Mouse (Mus musculus) heart, embryonic 12.5 days (tissue): Measurements from ENCODE around the gene Gnai3. TPM values are rescaled to one million over a fixed set of nuclear protein-coding genes. Genes with fewer than 3 reads are reported as not detected.

Experiments used
- ATAC-seq: fragments of 200-750 bp; cut with Nextera tagmentation; 2 replicates; pipeline ENCODE4 v1.8.0; 2017; ENCODE audit warnings: moderate TSS enrichment, moderate library complexity; ENCODE audit not compliant: insufficient number of reproducible peaks, low FRiP score
- H3K27ac ChIP-seq: fragments of 300-500 bp; sonication (generic); 2 replicates; pipeline ENCODE4 v1.5.1; 2016; ENCODE audit warnings: mild to moderate bottlenecking, moderate library complexity; ENCODE audit not compliant: poor library complexity, severe bottlenecking
- H3K27me3 ChIP-seq: fragments of 300-500 bp; sonication (generic); replicated peaks from 2 replicates; pipeline ENCODE4 v1.6.1; 2016; ENCODE audit warnings: mild to moderate bottlenecking, moderate library complexity
- H3K36me3 ChIP-seq: fragments of 300-500 bp; sonication (generic); 2 replicates; pipeline ENCODE4 v1.6.1; 2016; ENCODE audit warnings: mild to moderate bottlenecking, moderate library complexity
- H3K4me1 ChIP-seq: fragments of 300-500 bp; sonication (generic); replicated peaks from 2 replicates; pipeline ENCODE4 v1.6.1; 2016; ENCODE audit warnings: mild to moderate bottlenecking
- H3K4me2 ChIP-seq: fragments of 300-500 bp; sonication (generic); 2 replicates; pipeline ENCODE4 v1.6.1; 2016; ENCODE audit warnings: mild to moderate bottlenecking, moderate library complexity
- H3K4me3 ChIP-seq: fragments of 300-500 bp; sonication (generic); 2 replicates; pipeline ENCODE4 v1.5.1; 2016; ENCODE audit warnings: mild to moderate bottlenecking
- H3K9ac ChIP-seq: fragments of 300-500 bp; sonication (generic); 2 replicates; pipeline ENCODE4 v1.6.1; 2016; ENCODE audit warnings: mild to moderate bottlenecking, moderate library complexity
- H3K9me3 ChIP-seq: fragments of 300-500 bp; sonication (generic); replicated peaks from 2 replicates; pipeline ENCODE4 v1.6.1; 2016; ENCODE audit warnings: mild to moderate bottlenecking, moderate library complexity
- WGBS: fragments of 180-500 bp; shearing (Covaris S2); methylation state at CpG from one replicate; pipeline ENCODE4 v1.1.7; 2016; 5-methylcytosine and 5-hydroxymethylcytosine counted together
- polyA plus RNA-seq: library from polyadenylated mRNA; unstranded; fragments of >200 nt; fragmentation: Nextera tagmentation; extraction: Ambion mirVana; gene quantifications from 2 replicates; pipeline ENCODE4 v1.2.1, GENCODE M21; 2016

Gnai3 gene
- polyA plus RNA-seq, 1 experiment from 2014 or later: 97.0 TPM

DNA sequence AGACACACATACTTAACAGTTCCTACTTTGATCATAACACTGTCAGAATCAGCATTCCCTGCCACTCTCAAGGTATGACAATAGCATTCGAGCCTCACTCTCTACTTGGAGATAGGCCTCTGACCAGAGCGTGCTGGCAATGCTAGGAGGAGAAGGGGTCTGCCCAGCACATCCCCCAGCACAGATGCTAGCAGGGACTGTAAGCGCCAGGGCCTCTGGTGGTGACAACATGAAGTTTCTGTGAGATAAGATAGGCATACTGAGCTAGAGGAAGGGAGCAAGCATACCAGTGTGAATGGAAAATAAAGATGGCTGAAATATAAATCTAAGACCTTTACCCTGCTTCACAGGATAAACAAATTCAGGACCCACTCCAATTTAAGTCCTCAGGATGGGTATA lies 40.7 kb downstream of the Gnai3 start:
- Histone ChIP-seq H3K9me3 (no peaks in the 10 kb centered on the region), H3K4me3 (no peak overlapping the region), H3K4me2 (no peak overlapping the region), H3K9ac (no peak overlapping the region), H3K27me3 (no peaks in the 10 kb centered on the region), H3K27ac (peak overlapping the region; percentile 27), H3K36me3 (peaks cover 24% of the 10 kb centered on the region), H3K4me1 (peaks cover 24% of the 10 kb centered on the region)
- peak; percentile 86 for ATAC-seq
- WGBS: 6% methylated on average over 3 of the region's 3 CpGs

- H3K36me3 ChIP-seq: no peaks in the 10 kb centered on the region
- no peak for ATAC-seq
- WGBS: 90% methylated on average over 6 of the region's 6 CpGs
- no peaks in the 10 kb centered on the region for H3K27me3 ChIP-seq
- H3K9ac ChIP-seq: no peak overlapping the region
- H3K9me3 ChIP-seq: no peaks in the 10 kb centered on the region
- H3K4me1 ChIP-seq: peaks cover 24% of the 10 kb centered on the region
- no peak overlapping the region for H3K4me2 ChIP-seq
- no peak overlapping the region for H3K4me3 ChIP-seq
- no peak overlapping the region for H3K27ac ChIP-seq
These were observed 43.9 kb downstream of the Gnai3 start for GRCm38 (mm10) chr3:108102075-108102474.

DNA sequence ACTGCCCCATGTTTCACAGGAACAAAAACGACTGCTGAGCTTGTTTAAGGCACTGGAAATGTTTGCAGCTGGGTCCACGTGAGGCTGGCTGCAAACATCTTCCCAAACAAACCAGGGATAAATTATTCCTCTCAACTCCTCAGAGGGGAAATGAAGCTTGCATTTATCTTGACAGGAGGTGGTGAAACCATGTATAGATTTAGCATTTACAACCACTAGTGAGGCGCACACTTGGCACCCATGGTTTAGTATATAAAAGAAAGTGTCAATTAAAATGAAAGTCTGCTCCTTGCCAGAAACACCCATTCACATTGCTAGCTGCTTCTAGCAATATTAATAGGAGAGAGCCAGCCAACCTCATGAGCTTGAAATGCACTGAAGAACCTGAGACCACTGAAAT lies 44.4 kb downstream of the Gnai3 start:
- H3K27ac ChIP-seq: no peak overlapping the region
- no peak overlapping the region for H3K4me2 ChIP-seq
- no peaks in the 10 kb centered on the region for H3K36me3 ChIP-seq
- H3K9ac ChIP-seq: peak overlapping the region; percentile 28; the same call in 1 of the 2 replicates
- H3K9me3 ChIP-seq: no peaks in the 10 kb centered on the region
- no peak overlapping the region for H3K4me3 ChIP-seq
- H3K4me1 ChIP-seq: peaks cover 25% of the 10 kb centered on the region
- no peaks in the 10 kb centered on the region for H3K27me3 ChIP-seq
- 52% methylated on average over 3 of the region's 3 CpGs for WGBS
- ATAC-seq: no peak

GRCm38 (mm10) chr3:108098316-108098715 lies 47.6 kb downstream of the Gnai3 start:
- H3K4me3 ChIP-seq: no peak overlapping the region
- peak overlapping the region; percentile 25; the same call in 1 of the 2 replicates for H3K27ac ChIP-seq
- no peak overlapping the region for H3K4me2 ChIP-seq
- H3K9me3 ChIP-seq: no peaks in the 10 kb centered on the region
- H3K9ac ChIP-seq: no peak overlapping the region
- 46% methylated on average over 6 of the region's 6 CpGs for WGBS
- no peaks in the 10 kb centered on the region for H3K36me3 ChIP-seq
- no peaks in the 10 kb centered on the region for H3K27me3 ChIP-seq
- peaks cover 23% of the 10 kb centered on the region for H3K4me1 ChIP-seq
- ATAC-seq: peak; percentile 77

GRCm38 (mm10) chr3:108097656-108098055 lies 48.3 kb downstream of the Gnai3 start:
- peaks cover 23% of the 10 kb centered on the region for H3K4me1 ChIP-seq
- 87% methylated on average over 8 of the region's 8 CpGs for WGBS
- peak overlapping the region; percentile 25; the same call in 1 of the 2 replicates for H3K27ac ChIP-seq
- no peaks in the 10 kb centered on the region for H3K9me3 ChIP-seq
- H3K4me3 ChIP-seq: no peak overlapping the region
- no peak overlapping the region for H3K9ac ChIP-seq
- H3K4me2 ChIP-seq: no peak overlapping the region
- H3K27me3 ChIP-seq: no peaks in the 10 kb centered on the region
- no peaks in the 10 kb centered on the region for H3K36me3 ChIP-seq
- no peak for ATAC-seq

GRCm38 (mm10) chr3:108096726-108097125 lies 49.2 kb downstream of the Gnai3 start:
- Histone ChIP-seq H3K9me3 (no peaks in the 10 kb centered on the region), H3K4me3 (no peak overlapping the region), H3K36me3 (no peaks in the 10 kb centered on the region), H3K27me3 (no peaks in the 10 kb centered on the region), H3K4me2 (0 out of 2 replicates have a peak overlapping the region, but pooled peaks have one; percentile 1), H3K27ac (peak overlapping the region; percentile 75), H3K4me1 (peaks cover 22% of the 10 kb centered on the region), H3K9ac (no peak overlapping the region)
- ATAC-seq: peak; percentile 82
- WGBS: 48% methylated on average over 10 of the region's 10 CpGs

GRCm38 (mm10) chr3:108096226-108096625 lies 49.7 kb downstream of the Gnai3 start:
- H3K27ac ChIP-seq: peak overlapping the region; percentile 26
- no peak overlapping the region for H3K4me3 ChIP-seq
- H3K4me2 ChIP-seq: 0 out of 2 replicates have a peak overlapping the region, but pooled peaks have one; percentile 1
- peaks cover 17% of the 10 kb centered on the region for H3K4me1 ChIP-seq
- WGBS: 43% methylated on average over 8 of the region's 8 CpGs
- H3K27me3 ChIP-seq: no peaks in the 10 kb centered on the region
- H3K9ac ChIP-seq: no peak overlapping the region
- H3K36me3 ChIP-seq: no peaks in the 10 kb centered on the region
- H3K9me3 ChIP-seq: no peaks in the 10 kb centered on the region
- ATAC-seq: peak; percentile 74

DNA sequence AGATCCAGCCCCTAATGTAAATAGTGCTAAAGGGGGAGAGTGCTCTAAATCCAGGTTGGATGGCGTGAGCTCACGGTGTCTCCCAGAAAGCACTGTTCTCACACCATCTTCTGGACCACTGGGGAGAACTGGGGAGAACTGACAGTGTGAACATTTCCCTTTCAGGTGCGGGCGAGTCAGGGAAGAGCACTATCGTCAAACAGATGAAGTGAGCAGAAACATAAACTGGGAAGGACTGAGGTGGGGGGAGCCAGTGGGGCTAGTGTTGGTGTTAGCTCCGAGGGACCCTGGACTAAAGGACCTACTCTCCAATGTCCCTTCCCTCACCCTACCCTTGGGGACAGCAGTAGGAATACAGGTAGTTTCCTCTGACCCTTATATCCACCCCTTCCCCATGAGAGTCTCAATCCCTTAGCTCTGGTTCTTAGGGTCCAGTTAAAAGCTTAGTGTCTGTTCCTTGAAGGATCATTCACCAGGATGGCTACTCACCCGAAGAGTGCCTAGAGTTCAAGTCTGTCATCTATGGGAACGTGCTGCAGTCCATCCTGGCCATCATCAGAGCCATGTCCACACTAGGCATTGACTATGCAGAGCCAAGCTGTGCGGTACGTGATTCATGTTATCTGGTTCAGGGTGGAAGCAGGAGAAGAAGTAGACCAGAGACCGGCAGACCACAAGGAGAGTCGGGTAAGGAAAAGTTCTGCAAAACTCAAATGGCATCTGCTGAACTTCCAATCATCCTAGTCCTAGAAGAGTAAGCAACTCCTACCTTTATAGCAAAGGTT lies 50.8 kb downstream of the Gnai3 start:
- no peak overlapping the region for H3K4me2 ChIP-seq
- 84% methylated on average over 12 of the region's 12 CpGs for WGBS
- no peaks in the 10 kb centered on the region for H3K36me3 ChIP-seq
- no peaks in the 10 kb centered on the region for H3K9me3 ChIP-seq
- no peak overlapping the region for H3K4me3 ChIP-seq
- no peak for ATAC-seq
- peaks cover 21% of the 10 kb centered on the region for H3K4me1 ChIP-seq
- H3K27me3 ChIP-seq: no peaks in the 10 kb centered on the region
- no peak overlapping the region for H3K9ac ChIP-seq
- no peak overlapping the region; the same call in 1 of the 2 replicates for H3K27ac ChIP-seq

GRCm38 (mm10) chr3:108094146-108094545 lies 51.8 kb downstream of the Gnai3 start:
- Histone ChIP-seq H3K36me3 (no peaks in the 10 kb centered on the region), H3K4me1 (peaks cover 25% of the 10 kb centered on the region), H3K9ac (no peak overlapping the region), H3K27ac (no peak overlapping the region), H3K4me2 (no peak overlapping the region), H3K9me3 (no peaks in the 10 kb centered on the region), H3K27me3 (no peaks in the 10 kb centered on the region), H3K4me3 (no peak overlapping the region)
- WGBS: 50% methylated on average over 1 of the region's 1 CpGs
- no peak for ATAC-seq

DNA sequence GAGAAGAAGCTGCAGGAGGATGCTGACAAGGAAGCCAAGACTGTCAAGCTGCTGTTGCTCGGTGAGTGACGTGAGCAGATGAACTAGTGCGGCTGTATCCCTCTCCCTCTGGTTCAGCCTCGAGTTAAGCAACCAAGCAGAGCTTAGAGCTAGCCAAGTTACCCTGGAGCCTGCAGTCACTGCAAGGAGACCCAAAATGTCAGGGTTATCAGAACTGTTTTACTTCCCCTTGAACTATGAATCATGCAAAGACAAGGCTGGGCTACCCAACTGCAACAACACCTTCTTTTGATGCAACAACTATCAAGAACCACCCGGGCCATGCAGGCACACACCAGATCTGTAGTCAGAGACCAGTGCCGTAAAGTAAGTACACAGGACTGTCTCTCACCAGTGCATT lies 52.6 kb downstream of the Gnai3 start:
- Histone ChIP-seq H3K27me3 (no peaks in the 10 kb centered on the region), H3K4me2 (no peak overlapping the region), H3K9ac (no peak overlapping the region), H3K9me3 (no peaks in the 10 kb centered on the region), H3K36me3 (no peaks in the 10 kb centered on the region), H3K27ac (no peak overlapping the region), H3K4me1 (peaks cover 30% of the 10 kb centered on the region), H3K4me3 (no peak overlapping the region)
- no peak for ATAC-seq
- WGBS: 56% methylated on average over 6 of the region's 6 CpGs

DNA sequence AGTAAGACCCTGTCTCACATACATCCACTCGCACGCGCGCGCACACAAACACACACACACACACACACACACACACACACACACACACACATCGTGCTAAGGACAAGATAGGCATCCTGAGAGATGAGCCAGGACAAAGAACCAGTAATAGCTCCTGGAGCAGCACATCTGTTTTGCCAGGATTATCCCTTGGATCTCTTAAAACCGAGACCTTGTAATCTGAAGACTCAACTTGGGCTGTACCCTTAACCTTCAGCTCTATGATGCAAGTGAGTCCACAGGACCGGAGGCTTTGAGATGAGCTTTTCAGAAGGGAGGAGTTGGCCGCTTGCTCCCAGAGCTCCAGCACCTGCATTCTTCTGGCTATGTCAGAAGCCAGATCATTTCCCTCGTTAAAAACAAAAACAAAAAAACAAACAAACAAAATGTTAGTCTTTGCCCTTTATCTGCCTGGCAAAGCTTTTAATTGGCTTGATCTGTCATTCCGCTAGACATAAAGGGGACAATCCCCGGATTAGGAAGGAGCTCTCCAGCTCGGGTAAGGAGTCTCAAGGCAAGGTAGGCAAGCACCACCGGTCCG lies 53.3 kb downstream of the Gnai3 start, which contains the start of gene Gnat2:
Gene Gnat2 (plus strand): TSS at position 254 of the 580 bp plus-strand sequence.
- Histone ChIP-seq H3K4me1 (peaks cover 30% of the 10 kb centered on the region), H3K9ac (no peak within 1 kb of the TSS), H3K9me3 (no peaks in the 10 kb centered on the region), H3K4me3 (no peak within 1 kb of the TSS), H3K27ac (no peak within 1 kb of the TSS), H3K27me3 (no peaks in the 10 kb centered on the region), H3K4me2 (no peak within 1 kb of the TSS), H3K36me3 (no peaks in the 10 kb centered on the region)
- WGBS: 78% methylated on average over 15 of the region's 15 CpGs
- ATAC-seq: no peak
